Mouse (Mus musculus) hindbrain, postnatal 0 days (tissue): Measurements from ENCODE around the gene Wasf3. TPM values are rescaled to one million over a fixed set of nuclear protein-coding genes. Genes with fewer than 3 reads are reported as not detected.
"Not testable (repeated sequence)": the region's sequence is repeated elsewhere in the genome, so short reads cannot be mapped to it uniquely, and the experiment has no call there.

ENCODE experiments used
- ATAC-seq: fragments of 200-750 bp; cut with Nextera tagmentation; 2 replicates; pipeline ENCODE4 v1.8.0; 2017; ENCODE audit warnings: mild to moderate bottlenecking, moderate TSS enrichment, moderate library complexity
- DNase-seq: peaks from one replicate; pipeline ENCODE4 v3.0.0-alpha.2; 2015; ENCODE audit warnings: low spot score
- H3K27ac ChIP-seq: fragments of 300-500 bp; sonication (generic); 2 replicates; pipeline ENCODE4 v1.5.1; 2014; ENCODE audit warnings: mild to moderate bottlenecking
- H3K27me3 ChIP-seq: fragments of 300-500 bp; sonication (generic); 2 replicates; pipeline ENCODE4 v1.6.1; 2014; ENCODE audit warnings: low read length, mixed read lengths; ENCODE audit not compliant: insufficient read depth
- H3K36me3 ChIP-seq: fragments of 300-500 bp; sonication (generic); 2 replicates; pipeline ENCODE4 v1.6.1; 2014; ENCODE audit warnings: low read length, mixed read lengths; ENCODE audit not compliant: insufficient read depth
- H3K4me1 ChIP-seq: fragments of 300-500 bp; sonication (generic); 2 replicates; pipeline ENCODE4 v1.6.1; 2014; ENCODE audit warnings: antibody characterized with exemption, low read length, mixed read lengths; ENCODE audit not compliant: insufficient read depth
- H3K4me2 ChIP-seq: fragments of 300-500 bp; sonication (generic); 2 replicates; pipeline ENCODE4 v1.6.1; 2014; ENCODE audit warnings: low read depth, mild to moderate bottlenecking, low read length, moderate library complexity, mixed read lengths
- H3K4me3 ChIP-seq: fragments of 300-500 bp; sonication (generic); 2 replicates; pipeline ENCODE4 v1.5.1; 2014; ENCODE audit warnings: low read length
- H3K9ac ChIP-seq: fragments of 300-500 bp; sonication (generic); replicated peaks from 2 replicates; pipeline ENCODE4 v1.6.1; 2014; ENCODE audit warnings: mild to moderate bottlenecking, low read length, moderate library complexity, mixed read lengths
- H3K9me3 ChIP-seq: fragments of 300-500 bp; sonication (generic); 2 replicates; pipeline ENCODE4 v1.6.1; 2016; ENCODE audit warnings: low read length, mixed read lengths
- CTCF ChIP-seq: IDR thresholded peaks from 2 replicates; pipeline ENCODE4 v1.5.1; 2016; ENCODE audit warnings: antibody characterized with exemption, control low read depth, low read depth
- WGBS: fragments of 180-500 bp; shearing (Covaris S2); extraction: QIAGEN DNeasy Blood & Tissue Kit; methylation state at CpG from one replicate; pipeline ENCODE4 v1.1.7; 2014; 5-methylcytosine and 5-hydroxymethylcytosine counted together
- polyA plus RNA-seq: library from polyadenylated mRNA; unstranded; fragments of >200 nt; fragmentation: Nextera tagmentation; extraction: Ambion mirVana; gene quantifications from 2 replicates; pipeline ENCODE4 v1.2.1, GENCODE M21; 2015
- total RNA-seq: library from RNA; depleted of rRNA; stranded (reverse); fragments of >200 nt; gene quantifications from 2 replicates; pipeline ENCODE4 v1.2.3, GENCODE M21; 2014; rRNA removed

The Wasf3 gene
- total and polyA plus RNA-seq, 2 experiments from 2014 or later, result 17.0 to 38.6 TPM

- H3K27me3 ChIP-seq, H3K9me3 ChIP-seq, H3K4me3 ChIP-seq, H3K4me1 ChIP-seq, ATAC-seq, H3K36me3 ChIP-seq, H3K4me2 ChIP-seq, H3K9ac ChIP-seq, H3K27ac ChIP-seq: not testable (repeated sequence)
- peak; percentile 60 for TF ChIP-seq CTCF
- WGBS, result 15% methylated on average over 3 of the region's 4 CpGs
- peak; percentile 28 for DNase-seq
Measured at GRCm38 (mm10) chr5:146488959-146489358, 104.2 kb downstream of the Wasf3 start.

DNA sequence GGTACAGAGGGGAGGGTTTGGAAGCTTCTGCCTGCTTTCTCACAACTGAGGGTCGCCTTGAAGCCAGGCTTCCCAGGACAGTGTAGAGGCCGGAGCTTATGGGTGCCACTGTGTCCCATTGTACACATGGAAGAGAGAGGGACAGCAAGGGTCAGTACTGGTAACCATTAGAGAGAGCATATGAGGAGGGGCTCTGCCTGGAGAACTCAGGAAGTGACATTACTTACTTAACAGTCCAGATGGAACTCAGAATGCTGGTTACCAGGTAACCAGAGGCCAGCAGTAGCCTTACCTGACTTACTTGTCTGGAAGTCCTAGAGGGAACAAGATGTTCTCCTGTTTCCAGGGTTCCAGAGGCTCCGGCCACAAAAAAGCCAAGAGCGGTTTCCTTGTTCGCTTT is 106.3 kb downstream of the Wasf3 start, which contains the start of gene Gm6370:
Gene Gm6370, plus strand, starts transcription at position 301 of the 400 bp plus-strand sequence.
- H3K27me3 ChIP-seq, H3K4me1 ChIP-seq, H3K4me2 ChIP-seq, DNase-seq, H3K36me3 ChIP-seq, H3K4me3 ChIP-seq, H3K27ac ChIP-seq, H3K9ac ChIP-seq, H3K9me3 ChIP-seq, ATAC-seq: not testable (repeated sequence)
- no CpG with 5 or more reads among the region's 5 CpGs for WGBS

GRCm38 (mm10) chr5:146502099-146502498 is 117.3 kb downstream of the Wasf3 start, which contains the start of gene 4930449I24Rik:
Gene 4930449I24Rik, plus strand, starts transcription at chr5:146502399.
- not testable (repeated sequence) for H3K4me3 ChIP-seq, H3K4me1 ChIP-seq, H3K27me3 ChIP-seq, H3K27ac ChIP-seq, ATAC-seq, DNase-seq, H3K36me3 ChIP-seq, H3K9me3 ChIP-seq, H3K4me2 ChIP-seq, H3K9ac ChIP-seq
- WGBS, result no CpG with 5 or more reads among the region's 5 CpGs

GRCm38 (mm10) chr5:146513823-146514222 is 129.0 kb downstream of the Wasf3 start, which contains the start of gene Gm3402:
Gene Gm3402, plus strand, starts transcription at chr5:146514123.
- not testable (repeated sequence) for DNase-seq, H3K36me3 ChIP-seq, H3K27ac ChIP-seq, H3K4me2 ChIP-seq, H3K4me3 ChIP-seq, H3K4me1 ChIP-seq, H3K9ac ChIP-seq, H3K9me3 ChIP-seq, H3K27me3 ChIP-seq, ATAC-seq
- WGBS, result no CpG with 5 or more reads among the region's 5 CpGs

Other genes starting within 250 kb of the Wasf3 start
- not detected in 2 replicates for gene Gm5565, start 224.4 kb upstream of the Wasf3 start, total RNA-seq
- not detected in 2 replicates for gene Gm5565, start 224.4 kb upstream of the Wasf3 start, polyA plus RNA-seq
- gene Gm6309, start 214.3 kb upstream of the Wasf3 start, total RNA-seq, result not detected in 2 replicates
- gene Gm6309, start 214.3 kb upstream of the Wasf3 start, polyA plus RNA-seq, result not detected in 2 replicates
- not detected in 2 replicates for gene 1700001J03Rik, start 199.7 kb upstream of the Wasf3 start, total RNA-seq
- gene 1700001J03Rik, start 199.7 kb upstream of the Wasf3 start, polyA plus RNA-seq, result not detected in 2 replicates
- gene Rnf6, start 163.4 kb upstream of the Wasf3 start, total RNA-seq, result 5.5 and 14.6 TPM in 2 replicates
- gene Rnf6, start 163.4 kb upstream of the Wasf3 start, polyA plus RNA-seq, result 27.9 and 28.3 TPM in 2 replicates
- gene Cdk8, start 153.8 kb upstream of the Wasf3 start, total RNA-seq, result 33.8 and 36.0 TPM in 2 replicates
- gene Cdk8, start 153.8 kb upstream of the Wasf3 start, polyA plus RNA-seq, result 13.2 and 14.4 TPM in 2 replicates
- 0.63 TPM in 1 of 2 replicates, not detected in the other for gene Gm6408, start 97.0 kb downstream of the Wasf3 start, total RNA-seq
- gene Gm6408, start 97.0 kb downstream of the Wasf3 start, polyA plus RNA-seq, result not detected in 2 replicates
- gene Gm6370, start 106.4 kb downstream of the Wasf3 start, total RNA-seq, result not detected in 2 replicates
- gene Gm6370, start 106.4 kb downstream of the Wasf3 start, polyA plus RNA-seq, result not detected in 2 replicates
- gene 4930449I24Rik, start 117.4 kb downstream of the Wasf3 start, total RNA-seq, result not detected in 2 replicates
- not detected in 2 replicates for gene 4930449I24Rik, start 117.4 kb downstream of the Wasf3 start, polyA plus RNA-seq
- not detected in 2 replicates for gene Gm3402, start 129.1 kb downstream of the Wasf3 start, total RNA-seq
- gene Gm3402, start 129.1 kb downstream of the Wasf3 start, polyA plus RNA-seq, result not detected in 2 replicates
- gene Gm3404, start 140.8 kb downstream of the Wasf3 start, total RNA-seq, result not detected in 2 replicates
- gene Gm3404, start 140.8 kb downstream of the Wasf3 start, polyA plus RNA-seq, result not detected in 2 replicates
- not detected in 2 replicates for gene Gm3409, start 152.7 kb downstream of the Wasf3 start, total RNA-seq
- gene Gm3409, start 152.7 kb downstream of the Wasf3 start, polyA plus RNA-seq, result not detected in 2 replicates
- gene Gm3415, start 171.2 kb downstream of the Wasf3 start, total RNA-seq, result not detected in 2 replicates
- gene Gm3415, start 171.2 kb downstream of the Wasf3 start, polyA plus RNA-seq, result not detected in 2 replicates
- 37.2 and 38.6 TPM in 2 replicates for gene Gpr12, start 200.3 kb downstream of the Wasf3 start, total RNA-seq
- gene Gpr12, start 200.3 kb downstream of the Wasf3 start, polyA plus RNA-seq, result 14.6 and 18.9 TPM in 2 replicates